Mouse (Mus musculus): ENCODE results near the gene Ntrk2. TPM values are rescaled to one million over a fixed set of nuclear protein-coding genes. Genes with fewer than 3 reads are reported as not detected.

Ntrk2 gene
- polyA plus RNA-seq, 1 experiment, result 0.81 TPM

DNA sequence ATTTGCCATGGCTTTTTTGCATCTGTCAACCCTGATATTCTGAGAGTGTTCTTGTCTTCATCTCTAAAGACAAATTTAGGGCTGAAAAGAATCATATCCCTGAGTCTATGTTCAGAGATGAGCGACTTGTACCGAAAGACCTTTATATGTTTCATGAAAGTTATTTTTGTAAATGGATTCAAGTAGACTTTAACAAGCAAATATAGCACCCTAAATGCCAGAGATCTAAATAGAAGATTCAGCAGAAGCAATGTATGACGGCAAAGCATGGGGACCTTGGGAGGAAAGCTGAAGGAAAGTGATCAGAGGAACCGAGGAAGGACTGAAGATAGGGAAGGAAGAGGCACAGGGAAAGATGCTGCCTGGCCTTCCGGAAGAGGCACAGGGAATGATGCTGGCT lies 303.7 kb downstream of the Ntrk2 start:
- no peaks in the 10 kb centered on the region for H3K36me3 ChIP-seq (ENCODE audit: control insufficient read depth, insufficient read depth, low read length)
- H3K4me3 ChIP-seq (ENCODE audit: low read depth, low read length), result no peak overlapping the region
- no peaks in the 10 kb centered on the region for H3K4me1 ChIP-seq (ENCODE audit: control insufficient read depth, insufficient read depth, insufficient read length, low read length)
- H3K27me3 ChIP-seq (ENCODE audit: control insufficient read depth, insufficient read depth, low read length), result no peaks in the 10 kb centered on the region
- no peak for TF ChIP-seq POLR2A (IDR thresholded peaks at IDR 0.05; ENCODE audit: low read depth, low read length)
- no peak overlapping the region for H3K27ac ChIP-seq (ENCODE audit: insufficient read depth, low read depth, low read length)
- WGBS, result 91% methylated on average over 5 of the region's 5 CpGs

DNA sequence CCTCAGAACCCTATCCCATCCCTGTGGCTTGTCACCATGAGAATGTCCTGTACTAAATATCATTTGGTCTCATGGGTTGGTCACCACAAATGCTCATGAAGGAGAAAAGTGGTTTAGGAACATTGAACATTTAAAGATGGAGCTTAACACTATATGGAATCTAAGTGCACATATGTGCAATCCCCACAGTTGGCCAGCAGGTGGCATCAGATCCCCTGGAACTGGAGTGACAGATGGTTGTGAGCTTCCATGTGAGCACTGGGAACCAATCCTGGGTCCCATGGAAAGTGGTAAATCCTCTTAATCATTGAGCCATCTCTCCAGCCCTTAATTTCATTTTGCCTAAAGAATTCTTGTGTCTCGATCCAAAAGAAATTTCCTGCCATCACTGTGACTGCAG lies 308.3 kb downstream of the Ntrk2 start:
- TF ChIP-seq POLR2A (IDR thresholded peaks at IDR 0.05; ENCODE audit: low read depth, low read length) (no peak), CTCF (IDR thresholded peaks at IDR 0.05; ENCODE audit: extremely low read depth, insufficient read length, insufficient replicate concordance, low read depth, low read length) (no peak)
- H3K27ac ChIP-seq (ENCODE audit: insufficient read depth, low read depth, low read length), result no peak overlapping the region
- H3K4me1 ChIP-seq (ENCODE audit: control insufficient read depth, insufficient read depth, insufficient read length, low read length), result no peaks in the 10 kb centered on the region
- H3K36me3 ChIP-seq (ENCODE audit: control insufficient read depth, insufficient read depth, low read length), result no peaks in the 10 kb centered on the region
- WGBS, result 97% methylated on average over 1 of the region's 1 CpGs
- no peak overlapping the region for H3K4me3 ChIP-seq (ENCODE audit: low read depth, low read length)
- no peaks in the 10 kb centered on the region for H3K27me3 ChIP-seq (ENCODE audit: control insufficient read depth, insufficient read depth, low read length)

DNA sequence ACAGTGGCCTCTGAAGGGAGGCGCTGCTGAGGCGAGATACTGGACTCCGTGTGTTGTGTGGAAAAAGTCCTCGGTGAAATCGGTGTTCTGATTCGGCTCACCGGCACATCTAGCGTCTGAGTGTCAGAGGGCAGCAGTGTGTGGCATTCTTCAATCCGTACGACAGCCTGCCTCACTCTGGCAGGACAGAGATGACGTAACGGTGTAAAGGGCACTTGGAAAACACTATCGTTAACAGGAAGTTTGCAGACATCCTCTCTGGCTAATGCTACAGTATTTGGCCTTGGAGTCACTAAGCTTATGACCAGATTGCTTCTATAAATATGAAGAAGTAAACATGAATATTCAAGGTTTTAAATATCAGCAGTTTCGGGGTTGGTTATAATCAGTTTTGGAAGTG lies 309.2 kb downstream of the Ntrk2 start:
- Histone ChIP-seq H3K4me1 (ENCODE audit: control insufficient read depth, insufficient read depth, insufficient read length, low read length) (no peaks in the 10 kb centered on the region), H3K36me3 (ENCODE audit: control insufficient read depth, insufficient read depth, low read length) (no peaks in the 10 kb centered on the region), H3K27me3 (ENCODE audit: control insufficient read depth, insufficient read depth, low read length) (no peaks in the 10 kb centered on the region), H3K27ac (ENCODE audit: insufficient read depth, low read depth, low read length) (no peak overlapping the region), H3K4me3 (ENCODE audit: low read depth, low read length) (no peak overlapping the region)
- 87% methylated on average over 14 of the region's 14 CpGs for WGBS
- TF ChIP-seq CTCF (IDR thresholded peaks at IDR 0.05; ENCODE audit: extremely low read depth, insufficient read length, insufficient replicate concordance, low read depth, low read length) (no peak), POLR2A (IDR thresholded peaks at IDR 0.05; ENCODE audit: low read depth, low read length) (no peak)

DNA sequence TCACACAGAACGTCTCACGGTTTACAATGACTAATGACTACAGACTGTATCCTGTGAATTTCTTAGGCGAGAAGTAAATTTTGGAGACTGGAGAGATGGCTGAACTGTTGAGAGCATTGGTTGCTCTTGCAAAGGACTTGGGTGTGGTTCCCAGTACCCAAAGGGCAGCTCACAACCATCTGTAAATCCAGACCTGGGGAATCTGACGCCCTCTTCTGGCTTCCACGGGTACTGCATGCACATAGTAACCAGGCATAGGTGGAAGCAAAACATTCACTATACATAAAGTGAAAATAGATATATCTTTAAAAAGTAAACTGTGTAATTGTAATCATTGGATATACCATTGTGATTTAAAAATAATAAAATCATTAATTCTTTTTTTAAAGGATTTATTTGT lies 310.9 kb downstream of the Ntrk2 start:
- no peaks in the 10 kb centered on the region for H3K36me3 ChIP-seq (ENCODE audit: control insufficient read depth, insufficient read depth, low read length)
- WGBS, result 83% methylated on average over 5 of the region's 5 CpGs
- no peaks in the 10 kb centered on the region for H3K27me3 ChIP-seq (ENCODE audit: control insufficient read depth, insufficient read depth, low read length)
- H3K27ac ChIP-seq (ENCODE audit: insufficient read depth, low read depth, low read length), result no peak overlapping the region
- H3K4me3 ChIP-seq (ENCODE audit: low read depth, low read length), result no peak overlapping the region
- TF ChIP-seq CTCF (IDR thresholded peaks at IDR 0.05; ENCODE audit: extremely low read depth, insufficient read length, insufficient replicate concordance, low read depth, low read length) (no peak), POLR2A (IDR thresholded peaks at IDR 0.05; ENCODE audit: low read depth, low read length) (no peak)
- H3K4me1 ChIP-seq (ENCODE audit: control insufficient read depth, insufficient read depth, insufficient read length, low read length), result no peaks in the 10 kb centered on the region

DNA sequence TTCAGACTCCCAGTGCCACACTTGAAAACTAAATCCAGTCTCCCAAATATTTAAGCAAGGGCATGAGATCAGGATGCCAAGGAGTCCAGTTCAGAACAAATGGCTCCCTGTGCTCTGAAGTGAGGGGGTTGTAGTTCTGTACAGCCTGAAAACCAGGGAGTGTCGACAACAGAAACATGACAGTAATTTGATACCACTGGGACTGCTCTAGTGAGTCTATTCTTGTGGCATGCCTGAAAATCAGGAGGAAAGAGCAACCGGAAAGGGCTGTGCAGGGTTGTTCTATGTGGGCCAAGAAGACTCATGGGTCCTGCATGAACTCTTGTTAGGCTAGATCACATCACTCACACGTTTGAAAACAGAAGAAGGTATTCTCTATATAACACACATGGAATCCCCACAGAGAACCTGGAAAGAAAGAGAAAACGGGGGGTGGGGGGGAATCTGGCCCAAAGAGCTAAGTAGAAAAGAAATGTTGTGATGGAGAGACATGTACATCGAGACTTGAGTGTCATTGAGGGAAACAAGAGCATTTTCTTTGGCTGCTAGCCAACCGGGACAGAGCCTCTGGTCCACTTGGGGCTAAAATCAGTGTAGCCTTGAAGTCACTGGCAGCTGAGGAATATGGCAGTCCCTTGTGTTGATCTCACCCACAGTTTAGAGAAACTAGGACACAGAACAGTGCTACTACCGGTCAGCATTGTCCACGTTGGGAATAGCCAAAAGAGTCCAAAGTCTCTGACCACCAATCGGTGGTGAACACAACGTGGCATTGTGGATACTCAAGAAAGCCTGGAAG lies 313.4 kb downstream of the Ntrk2 start:
- 73% methylated on average over 10 of the region's 10 CpGs for WGBS
- TF ChIP-seq CTCF (IDR thresholded peaks at IDR 0.05; ENCODE audit: extremely low read depth, insufficient read length, insufficient replicate concordance, low read depth, low read length), result no peak
- TF ChIP-seq POLR2A (IDR thresholded peaks at IDR 0.05; ENCODE audit: low read depth, low read length), result no peak
- no peaks in the 10 kb centered on the region for H3K27me3 ChIP-seq (ENCODE audit: control insufficient read depth, insufficient read depth, low read length)

DNA sequence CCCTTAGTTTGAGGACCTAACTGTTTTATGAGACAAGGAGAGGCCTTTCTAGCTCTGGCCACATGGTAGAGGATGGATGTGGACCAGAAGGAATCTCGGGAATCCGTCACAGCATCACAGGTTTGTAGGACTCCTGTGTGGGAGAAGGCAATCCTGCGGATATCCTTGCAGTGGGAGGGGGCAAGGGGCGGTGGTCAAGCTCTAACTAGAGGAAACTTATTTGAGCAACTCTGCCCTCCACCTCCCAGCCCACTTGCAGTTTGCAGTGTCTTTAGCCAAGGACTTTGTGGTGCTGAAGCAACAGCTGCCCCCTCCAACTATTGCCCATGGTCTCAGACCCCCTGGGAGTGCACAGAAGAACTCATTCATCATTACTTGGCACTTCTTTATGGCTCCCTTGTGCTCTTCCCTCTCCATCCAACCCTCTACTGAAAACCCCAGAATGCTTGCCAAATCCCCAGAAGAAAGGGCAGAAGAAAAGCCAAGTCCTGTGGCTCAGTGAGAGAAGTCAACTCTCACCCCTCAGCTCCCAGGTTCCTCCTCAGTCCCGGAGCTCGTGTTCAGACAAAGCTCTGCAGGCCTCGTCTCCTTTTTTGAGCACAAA lies 336.9 kb downstream of the Ntrk2 start:
- H3K27ac ChIP-seq (ENCODE audit: insufficient read depth, low read depth, low read length), result no peak overlapping the region
- TF ChIP-seq CTCF (IDR thresholded peaks at IDR 0.05; ENCODE audit: extremely low read depth, insufficient read length, insufficient replicate concordance, low read depth, low read length) (no peak), POLR2A (IDR thresholded peaks at IDR 0.05; ENCODE audit: low read depth, low read length) (no peak)

More for the DNA sequence above, 313.4 kb downstream of the Ntrk2 start:
- Histone ChIP-seq H3K27ac (ENCODE audit: insufficient read depth, low read depth, low read length) (no peak overlapping the region), H3K4me1 (ENCODE audit: control insufficient read depth, insufficient read depth, insufficient read length, low read length) (no peaks in the 10 kb centered on the region), H3K4me3 (ENCODE audit: low read depth, low read length) (no peak overlapping the region), H3K36me3 (ENCODE audit: control insufficient read depth, insufficient read depth, low read length) (no peaks in the 10 kb centered on the region)

DNA sequence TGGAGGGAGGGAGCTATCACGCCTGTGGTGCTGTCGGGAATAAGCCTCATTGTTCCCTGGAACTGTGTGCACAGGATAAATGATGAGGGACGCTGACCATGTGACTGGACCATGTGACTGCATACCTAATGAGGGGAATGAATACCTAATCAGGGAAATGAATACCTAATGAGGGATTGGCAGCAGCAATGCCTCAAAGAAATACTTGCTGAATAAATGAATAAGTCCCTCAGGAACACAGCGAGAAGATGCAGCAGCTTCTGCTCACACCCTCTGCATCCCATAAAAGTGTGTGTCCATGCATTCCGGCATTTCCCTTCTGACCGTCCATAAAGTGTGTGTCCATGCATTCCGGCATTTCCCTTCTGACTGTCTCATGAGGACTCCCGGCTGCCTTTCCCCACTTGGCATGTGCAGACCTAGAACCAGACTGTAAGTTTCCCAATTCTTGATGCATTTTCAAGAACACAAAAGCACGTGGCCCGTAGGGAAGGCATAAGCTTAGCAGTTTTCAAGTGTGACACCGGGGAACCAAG lies 338.0 kb downstream of the Ntrk2 start:
- H3K4me1 ChIP-seq (ENCODE audit: control insufficient read depth, insufficient read depth, insufficient read length, low read length), result no peaks in the 10 kb centered on the region
- TF ChIP-seq CTCF (IDR thresholded peaks at IDR 0.05; ENCODE audit: extremely low read depth, insufficient read length, insufficient replicate concordance, low read depth, low read length), result no peak
- H3K36me3 ChIP-seq (ENCODE audit: control insufficient read depth, insufficient read depth, low read length), result no peaks in the 10 kb centered on the region
- no peaks in the 10 kb centered on the region for H3K27me3 ChIP-seq (ENCODE audit: control insufficient read depth, insufficient read depth, low read length)
- no peak overlapping the region for H3K27ac ChIP-seq (ENCODE audit: insufficient read depth, low read depth, low read length)
- H3K4me3 ChIP-seq (ENCODE audit: low read depth, low read length), result no peak overlapping the region
- WGBS, result 69% methylated on average over 11 of the region's 11 CpGs

More for the DNA sequence above, 336.9 kb downstream of the Ntrk2 start:
- 77% methylated on average over 7 of the region's 7 CpGs for WGBS
- no peaks in the 10 kb centered on the region for H3K27me3 ChIP-seq (ENCODE audit: control insufficient read depth, insufficient read depth, low read length)
- no peaks in the 10 kb centered on the region for H3K4me1 ChIP-seq (ENCODE audit: control insufficient read depth, insufficient read depth, insufficient read length, low read length)
- H3K4me3 ChIP-seq (ENCODE audit: low read depth, low read length), result no peak overlapping the region
- no peaks in the 10 kb centered on the region for H3K36me3 ChIP-seq (ENCODE audit: control insufficient read depth, insufficient read depth, low read length)
